Mouse (Mus musculus): ENCODE data around the gene Lin9.

Gene Lin9

DNA sequence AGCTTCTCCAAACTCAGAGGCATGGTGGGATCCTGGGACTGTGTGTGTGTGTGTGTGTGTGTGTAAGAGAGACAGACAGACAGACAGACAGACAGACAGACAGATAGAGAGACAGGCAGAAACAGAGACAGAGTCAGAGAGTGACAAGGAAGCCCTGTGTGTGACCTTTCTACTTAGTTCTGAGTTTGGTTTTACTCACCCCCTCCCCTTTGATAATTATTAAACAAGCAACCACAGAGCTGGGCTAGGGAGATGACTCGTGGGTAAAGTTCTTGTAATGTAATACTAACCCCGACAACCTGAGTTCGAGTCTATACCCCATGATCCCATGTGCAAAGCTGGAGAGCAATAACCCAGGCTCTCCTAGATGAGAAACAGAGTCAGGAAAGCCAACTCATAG is 66.9 kb downstream of the Lin9 start:
- DNase-seq = no peak

DNA sequence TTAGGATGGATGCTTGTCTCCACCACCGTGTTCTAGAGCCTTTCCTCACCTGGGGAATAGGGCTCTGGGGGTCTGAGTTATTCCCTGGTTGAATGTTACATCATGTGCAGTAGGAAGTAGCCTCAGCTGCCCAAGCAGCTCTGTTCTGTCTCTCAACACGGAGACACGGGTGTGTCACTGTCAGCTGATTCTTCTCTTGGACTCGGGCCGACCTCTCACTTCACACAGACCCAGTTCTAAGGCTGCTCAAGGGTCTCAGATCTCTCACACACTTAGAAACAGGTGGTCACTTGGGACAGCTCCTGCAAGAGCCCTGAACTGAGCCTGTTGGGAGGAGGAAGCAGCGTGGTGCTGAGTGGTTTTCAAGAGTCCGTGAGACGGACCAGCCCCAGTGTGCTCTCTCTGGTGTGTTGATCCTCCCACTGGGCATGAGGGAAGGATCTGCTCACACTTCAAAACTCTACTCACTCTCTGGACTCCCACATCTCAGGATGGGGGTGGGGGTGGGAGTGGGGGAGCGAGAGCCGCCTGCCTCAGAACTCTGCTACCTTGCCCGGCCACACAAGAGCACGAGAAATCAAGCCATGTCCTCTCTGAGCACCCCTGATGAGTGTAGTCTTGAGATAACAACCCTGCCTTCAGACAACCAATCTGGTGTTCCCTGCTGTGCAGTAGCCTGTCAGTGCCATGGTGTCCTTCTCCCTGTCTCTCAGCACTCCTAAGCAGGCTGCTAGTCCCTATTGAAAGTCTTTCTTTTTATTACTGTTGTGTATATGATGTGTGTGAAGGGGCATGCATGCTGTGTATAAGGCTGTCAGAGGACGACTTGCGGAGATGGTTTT is 68.2 kb downstream of the Lin9 start:
- no peak for DNase-seq

DNA sequence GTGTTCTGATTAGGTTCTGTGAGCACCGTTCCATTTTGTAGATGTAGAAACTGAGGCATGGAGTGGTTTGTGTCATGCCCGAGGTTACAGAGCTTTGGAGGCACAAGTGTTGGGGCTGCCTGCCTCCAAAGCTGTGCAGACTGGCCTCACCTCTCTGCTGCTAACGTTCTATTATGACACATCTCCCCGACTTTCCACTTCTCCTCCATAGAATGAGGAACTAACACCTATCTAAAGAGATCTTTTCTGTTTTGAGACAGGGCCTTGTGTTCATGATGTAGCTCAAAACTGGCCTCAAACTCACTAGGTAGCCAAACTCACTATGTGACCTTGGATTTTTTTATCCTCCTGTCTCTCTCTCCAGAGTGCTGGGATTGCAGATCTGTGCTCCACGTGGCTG is 77.8 kb downstream of the Lin9 start:
- DNase-seq = no peak

DNA sequence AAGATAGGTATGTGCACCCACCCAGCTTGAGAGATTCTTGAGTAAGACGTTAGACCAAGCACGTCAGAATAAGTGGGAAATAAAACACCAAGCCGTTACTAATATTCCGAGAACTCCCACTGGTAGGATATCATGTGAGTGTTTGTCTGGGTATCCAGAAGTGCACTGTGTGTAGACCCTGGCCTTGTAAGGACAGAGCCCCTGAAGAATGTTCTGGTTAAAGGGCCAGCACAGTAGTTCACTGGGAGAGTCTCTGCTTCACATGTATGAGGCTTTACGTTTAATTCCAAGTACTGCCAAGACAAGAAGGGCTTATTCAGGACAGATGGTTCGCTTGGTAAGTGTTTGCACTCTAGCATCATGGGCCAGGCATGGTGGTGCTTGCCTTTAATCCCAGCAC is 78.5 kb downstream of the Lin9 start:
- no peak for DNase-seq

DNA sequence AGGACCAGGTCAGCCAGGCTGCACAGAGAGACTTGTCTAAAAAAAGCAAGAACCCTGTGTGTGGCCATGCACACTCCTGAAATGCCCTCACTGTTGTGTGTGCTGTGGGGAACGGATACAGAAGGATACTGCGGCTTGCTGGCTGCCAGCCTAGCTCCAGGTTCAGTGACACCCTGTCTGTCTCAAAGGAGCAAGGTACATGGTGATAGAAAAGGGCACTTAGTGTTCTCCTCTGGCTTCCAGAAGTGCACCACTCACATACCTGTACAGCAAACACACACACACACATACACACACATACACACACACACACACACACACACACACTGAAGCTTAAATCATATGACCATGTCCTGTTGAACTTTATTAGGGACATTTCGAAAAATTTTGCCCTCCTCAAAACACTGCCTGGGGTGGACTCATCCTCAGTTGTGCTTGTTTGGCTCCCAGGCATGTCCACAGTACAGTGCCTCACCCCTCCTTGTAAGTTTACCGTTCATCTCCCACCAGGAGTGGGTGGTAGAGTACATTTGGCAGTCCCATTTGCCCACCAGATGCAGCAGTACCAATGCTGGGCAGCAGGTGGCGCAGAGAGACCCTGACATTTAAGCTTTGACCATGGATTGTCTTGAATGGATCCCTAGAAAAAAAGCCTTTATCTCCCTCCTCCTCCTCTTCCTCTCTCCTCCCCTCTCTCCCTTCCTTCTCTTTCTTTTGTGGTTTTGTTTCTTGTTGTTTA is 79.2 kb downstream of the Lin9 start:
- DNase-seq = peak; percentile 87

DNA sequence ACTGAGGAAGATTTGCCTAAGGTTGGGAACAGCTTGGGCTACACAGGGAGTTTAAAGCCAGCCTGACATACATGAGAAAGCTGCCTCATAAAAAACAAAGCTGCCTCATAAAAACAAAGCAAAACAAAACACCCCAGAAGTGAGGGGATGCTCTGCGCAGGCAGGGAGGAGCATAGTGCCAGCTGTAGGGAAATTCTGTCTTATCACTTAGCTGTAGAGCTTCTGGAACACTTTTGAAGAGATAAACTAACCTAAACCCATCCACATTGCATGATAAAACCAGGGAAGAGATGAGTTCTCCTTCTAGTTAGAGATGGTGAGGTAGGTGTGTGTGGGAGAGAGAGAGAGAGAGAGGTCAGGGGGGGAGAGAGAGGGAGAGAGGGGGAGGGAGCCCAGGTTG is 81.7 kb downstream of the Lin9 start:
- no peak for DNase-seq

DNA sequence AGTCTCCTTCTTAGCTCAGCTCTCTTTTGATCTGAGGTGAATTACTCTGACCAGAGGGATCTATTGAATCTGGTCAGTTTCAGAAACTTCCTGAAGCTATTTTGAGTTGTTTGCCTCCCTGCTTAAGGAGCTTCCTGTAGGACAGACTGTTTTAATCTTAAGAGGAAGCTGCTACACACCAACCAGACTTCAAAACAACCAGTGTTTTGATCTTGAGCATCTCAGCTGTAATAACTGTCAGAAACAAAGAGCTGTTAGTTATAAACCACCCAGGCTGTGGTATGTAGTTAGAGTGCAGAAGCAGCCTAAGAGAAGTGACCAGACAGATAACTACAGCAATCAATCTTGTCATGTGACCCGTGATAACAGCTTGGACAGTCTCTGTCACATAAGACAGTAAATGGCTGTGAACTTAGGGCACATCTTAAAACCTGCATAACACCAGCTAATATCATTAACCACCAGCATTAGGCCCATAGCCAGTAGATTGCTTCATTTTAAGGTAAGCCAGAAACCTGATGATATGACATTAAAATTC is 82.8 kb downstream of the Lin9 start:
- DNase-seq = no peak

DNA sequence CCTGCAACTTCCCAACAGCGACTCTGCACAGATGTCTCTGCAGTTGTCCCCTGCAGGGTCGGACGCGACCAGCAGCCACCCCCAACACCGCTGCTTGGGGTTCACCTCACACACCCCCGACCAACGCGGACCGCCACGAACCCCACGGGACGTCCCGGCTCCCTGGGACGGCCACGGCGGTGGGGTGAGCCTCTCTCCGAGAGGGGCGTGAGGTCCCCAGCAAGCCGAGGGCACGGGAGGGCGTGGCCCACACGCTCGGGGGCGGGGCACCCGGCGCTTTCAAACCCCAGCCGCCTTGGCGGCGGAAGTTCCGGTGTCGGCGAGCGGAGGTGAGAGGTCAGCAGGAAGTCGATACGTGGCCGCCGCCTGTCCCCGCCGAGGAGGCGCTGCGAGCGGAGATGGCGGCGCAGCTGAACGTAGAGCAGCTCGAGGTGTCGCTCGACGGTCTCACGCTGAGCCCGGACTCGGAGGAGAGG is 84.8 kb downstream of the Lin9 start, which contains the start of gene Acbd3:
TSS of gene Acbd3 (plus strand) at position 340 of the 476 bp plus-strand sequence.
- DNase-seq = peak; percentile 95

DNA sequence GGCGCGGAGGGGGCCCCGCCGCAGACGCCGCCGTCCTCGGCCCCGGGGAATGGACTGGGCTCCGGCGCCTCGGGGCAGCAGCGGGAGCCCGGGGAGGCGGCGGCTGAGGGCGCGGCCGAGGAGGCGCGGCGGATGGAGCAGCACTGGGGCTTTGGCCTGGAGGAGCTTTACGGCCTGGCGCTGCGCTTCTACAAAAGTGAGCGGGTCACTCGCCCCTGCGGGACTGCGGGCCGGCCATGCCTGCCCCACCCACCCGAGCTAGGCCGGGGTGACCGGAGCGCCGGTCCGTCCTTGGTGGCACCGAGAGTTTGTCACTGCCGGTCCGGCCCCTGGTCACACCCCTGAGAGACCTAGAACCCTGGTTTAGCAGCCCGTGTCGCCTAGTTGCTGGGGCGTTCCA is 85.2 kb downstream of the Lin9 start:
- no peak for DNase-seq

DNA sequence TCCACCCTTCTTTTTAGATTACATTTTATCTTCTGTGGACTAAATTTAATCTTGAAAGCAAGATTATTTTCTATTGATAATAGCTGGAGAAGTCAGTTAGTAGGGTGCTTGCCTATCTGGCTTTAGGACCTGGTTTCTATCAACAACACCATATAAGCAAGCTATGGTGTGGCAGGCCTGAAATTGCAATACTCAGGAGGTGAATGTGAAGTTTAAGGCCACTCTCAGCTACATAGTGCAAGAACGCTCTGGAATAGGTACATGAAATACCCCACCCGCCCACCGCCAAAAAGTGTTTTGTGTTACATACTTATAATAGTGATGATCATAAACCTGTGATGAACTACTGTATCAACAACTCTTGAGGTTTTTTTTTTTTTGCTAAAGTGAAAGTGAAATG is 88.3 kb downstream of the Lin9 start:
- no peak for DNase-seq
